Mouse (Mus musculus) midbrain, embryonic 10.5 days (tissue): ENCODE results near the gene Rabgef1. TPM values are rescaled to one million over a fixed set of nuclear protein-coding genes. Genes with fewer than 3 reads are reported as not detected.

Experiments
- DNase-seq: peaks from one replicate; pipeline ENCODE4 v3.0.0-alpha.2; 2017; ENCODE audit warnings: low spot score
- H3K27ac ChIP-seq: fragments of 300-500 bp; sonication (generic); replicated peaks from 2 replicates; pipeline ENCODE4 v1.5.1; 2016; ENCODE audit warnings: mild to moderate bottlenecking
- H3K27me3 ChIP-seq: fragments of 300-500 bp; sonication (generic); 2 replicates; pipeline ENCODE4 v1.6.1; 2016; ENCODE audit warnings: low read depth, mild to moderate bottlenecking; ENCODE audit not compliant: poor library complexity, severe bottlenecking
- H3K36me3 ChIP-seq: fragments of 300-500 bp; sonication (generic); 2 replicates; pipeline ENCODE4 v1.6.1; 2016; ENCODE audit warnings: mild to moderate bottlenecking, moderate library complexity
- H3K4me1 ChIP-seq: fragments of 300-500 bp; sonication (generic); 2 replicates; pipeline ENCODE4 v1.6.1; 2016
- H3K4me3 ChIP-seq: fragments of 300-500 bp; sonication (generic); 2 replicates; pipeline ENCODE4 v1.5.1; 2016; ENCODE audit warnings: mild to moderate bottlenecking, moderate library complexity
- H3K9me3 ChIP-seq: fragments of 300-500 bp; sonication (generic); replicated peaks from 2 replicates; pipeline ENCODE4 v1.6.1; 2016; ENCODE audit warnings: mild to moderate bottlenecking
- WGBS: fragments of 180-500 bp; shearing (Covaris S2); methylation state at CpG from one replicate; pipeline ENCODE4 v1.1.7; 2016; 5-methylcytosine and 5-hydroxymethylcytosine counted together
- polyA plus RNA-seq: library from polyadenylated mRNA; unstranded; fragments of >200 nt; fragmentation: Nextera tagmentation; extraction: Ambion mirVana; gene quantifications from 2 replicates; pipeline ENCODE4 v1.2.1, GENCODE M21; 2016

Gene Rabgef1
- polyA plus RNA-seq, 1 experiment from 2014 or later: 25.0 TPM

GRCm38 (mm10) chr5:130263454-130263853 is 91.9 kb downstream of the Rabgef1 start:
- DNase-seq: no peak
- no peak overlapping the region for H3K27ac ChIP-seq
- H3K27me3 ChIP-seq: no peaks in the 10 kb centered on the region
- peaks cover 77% of the 10 kb centered on the region for H3K36me3 ChIP-seq
- 85% methylated on average over 11 of the region's 11 CpGs for WGBS
- H3K4me1 ChIP-seq: no peaks in the 10 kb centered on the region
- no peaks in the 10 kb centered on the region for H3K9me3 ChIP-seq
- no peak overlapping the region for H3K4me3 ChIP-seq

Other genes with a start within 250 kb of the Rabgef1 start
- 30.9 and 35.5 TPM in 2 replicates for gene Vkorc1l1, start 229.8 kb upstream of the Rabgef1 start, polyA plus RNA-seq
- gene Gusb, start 168.7 kb upstream of the Rabgef1 start, polyA plus RNA-seq: 33.6 and 34.1 TPM in 2 replicates
- 33.3 and 36.0 TPM in 2 replicates for gene Asl, start 142.6 kb upstream of the Rabgef1 start, polyA plus RNA-seq
- 63.8 and 65.9 TPM in 2 replicates for gene Crcp, start 142.5 kb upstream of the Rabgef1 start, polyA plus RNA-seq
- gene Tpst1, start 98.5 kb upstream of the Rabgef1 start, polyA plus RNA-seq: 57.5 and 60.4 TPM in 2 replicates
- 6.3 and 7.2 TPM in 2 replicates for gene Kctd7, start 26.9 kb upstream of the Rabgef1 start, polyA plus RNA-seq
- gene Tmem248, start 45.3 kb downstream of the Rabgef1 start, polyA plus RNA-seq: 37.0 and 37.5 TPM in 2 replicates
- 77.6 and 80.9 TPM in 2 replicates for gene Sbds, start 83.7 kb downstream of the Rabgef1 start, polyA plus RNA-seq
- 35.0 and 36.1 TPM in 2 replicates for gene Tyw1, start 83.8 kb downstream of the Rabgef1 start, polyA plus RNA-seq
- gene Caln1, start 197.7 kb downstream of the Rabgef1 start, polyA plus RNA-seq: 0.33 and 0.45 TPM in 2 replicates
- not detected in 2 replicates for gene A330070K13Rik, start 212.8 kb downstream of the Rabgef1 start, polyA plus RNA-seq